Mouse (Mus musculus) small intestine, adult 2 months (tissue): ENCODE measurements at regions not wholly inside any gene's neighbourhood (a gene's known extent, or its start where the extent isn't known, plus 50 kb on each side); places are given as distances from the start of the nearest gene placed in this dataset.

Experiments
- CTCF ChIP-seq: fragments of 200-500 bp; IDR thresholded peaks from 2 replicates; pipeline ENCODE4 v1.5.1; 2012; ENCODE audit warnings: low read depth, mild to moderate bottlenecking, control low read depth, inconsistent platforms, low read length, moderate library complexity, mixed read lengths; ENCODE audit not compliant: insufficient replicate concordance, insufficient read length; ENCODE audit errors: extremely low read depth
- POLR2A ChIP-seq: fragments of 200-500 bp; IDR thresholded peaks from 2 replicates; pipeline ENCODE4 v1.6.1; 2012; ENCODE audit warnings: low read depth, mild to moderate bottlenecking, control low read depth, inconsistent platforms, low read length, moderate library complexity

DNA sequence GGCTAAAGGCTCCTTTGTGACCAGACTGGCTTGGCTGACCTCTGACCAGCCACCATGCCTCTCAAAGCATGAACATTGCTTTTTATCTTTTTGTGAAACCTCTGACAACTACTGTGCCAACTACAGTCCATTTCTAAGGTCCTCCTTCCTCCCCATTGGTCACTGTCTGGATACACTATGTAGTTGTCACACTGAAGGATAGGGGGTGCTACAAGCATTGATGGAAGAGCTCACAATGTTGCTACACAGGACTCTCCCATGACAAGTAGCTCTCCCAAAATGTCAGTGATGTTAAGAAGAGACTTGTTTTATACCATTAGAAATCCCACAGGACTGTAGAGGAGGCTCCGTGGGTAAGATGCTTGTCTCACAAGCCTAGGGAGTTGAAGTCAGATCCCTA is 389.0 kb upstream of the Spred2 start:
- no peak for TF ChIP-seq CTCF
- no peak for TF ChIP-seq POLR2A
